Mouse (Mus musculus) bone marrow, adult 2 months (tissue): ENCODE measurements at regions not wholly inside any gene's neighbourhood (a gene's known extent, or its start where the extent isn't known, plus 50 kb on each side); places are given as distances from the start of the nearest gene placed in this dataset.

ENCODE experiments used
- H3K27ac ChIP-seq: fragments of 200-500 bp; 2 replicates; pipeline ENCODE4 v1.5.1; 2012; ENCODE audit warnings: low read depth, mild to moderate bottlenecking, control low read depth, inconsistent platforms, low read length; ENCODE audit not compliant: control insufficient read depth, poor library complexity, insufficient read depth
- H3K4me1 ChIP-seq: fragments of 200-500 bp; 2 replicates; pipeline ENCODE4 v1.6.1; 2011; ENCODE audit warnings: low read length; ENCODE audit not compliant: control insufficient read depth, insufficient read depth
- H3K4me3 ChIP-seq: fragments of 200-500 bp; replicated peaks from 2 replicates; pipeline ENCODE3; 2011; ENCODE audit warnings: mild to moderate bottlenecking, low read depth, low read length, control low read depth; ENCODE audit not compliant: control insufficient read depth
- CTCF ChIP-seq: fragments of 200-500 bp; IDR thresholded peaks from 2 replicates; pipeline ENCODE4 v1.5.1; 2011; ENCODE audit warnings: low read length, control low read depth; ENCODE audit not compliant: control insufficient read depth, insufficient read depth
- POLR2A ChIP-seq: fragments of 200-500 bp; IDR thresholded peaks from 2 replicates; pipeline ENCODE4 v1.6.1; 2011; ENCODE audit warnings: low read depth, mild to moderate bottlenecking, control low read depth, low read length, borderline replicate concordance; ENCODE audit not compliant: control insufficient read depth
- WGBS: fragments of 180-500 bp; shearing (Covaris S2); methylation state at CpG from one replicate; pipeline ENCODE4 v1.1.7; 2018; 5-methylcytosine and 5-hydroxymethylcytosine counted together

DNA sequence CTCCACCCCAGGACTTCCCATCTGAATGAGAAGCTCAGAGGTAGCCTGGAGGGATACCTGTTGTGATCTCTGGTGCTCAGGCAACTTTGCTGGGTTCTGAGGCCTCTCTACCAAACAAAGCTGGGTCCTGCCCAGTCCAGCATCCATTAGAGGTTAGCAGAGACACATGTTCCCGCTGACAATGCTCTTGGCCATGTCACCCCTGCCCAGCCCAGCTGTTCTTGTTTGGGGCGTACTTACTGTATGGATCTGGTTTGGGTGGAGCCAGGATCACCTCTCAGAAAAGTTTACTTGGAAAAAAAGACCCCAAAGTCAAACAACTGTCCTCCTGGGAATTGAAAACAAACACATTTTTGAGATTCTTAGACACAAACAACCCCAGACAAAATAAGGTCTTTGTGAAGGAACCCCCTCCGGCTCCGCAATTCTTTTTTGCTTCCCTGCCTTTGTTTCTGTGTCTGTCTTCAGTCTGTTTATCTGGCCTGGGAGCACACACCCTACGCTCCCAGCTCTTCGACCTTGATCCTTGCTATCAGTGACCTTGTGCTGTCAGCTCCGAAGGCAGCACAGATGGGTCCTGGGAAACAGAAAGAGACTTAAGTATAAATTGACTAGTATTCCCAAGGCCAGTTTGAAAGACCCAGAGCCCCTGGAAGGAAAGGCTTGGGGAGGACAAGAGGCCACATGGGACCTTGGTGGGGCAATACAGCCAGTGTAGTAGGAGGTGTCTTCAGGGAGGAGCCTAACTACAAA lies 68.1 kb upstream of the Serp2 start:
- 85% methylated on average over 7 of the region's 7 CpGs for WGBS
- no peak overlapping the region for H3K4me3 ChIP-seq
- H3K27ac ChIP-seq, result no peak overlapping the region
- TF ChIP-seq CTCF (no peak), POLR2A (no peak)
- no peaks in the 10 kb centered on the region for H3K4me1 ChIP-seq

DNA sequence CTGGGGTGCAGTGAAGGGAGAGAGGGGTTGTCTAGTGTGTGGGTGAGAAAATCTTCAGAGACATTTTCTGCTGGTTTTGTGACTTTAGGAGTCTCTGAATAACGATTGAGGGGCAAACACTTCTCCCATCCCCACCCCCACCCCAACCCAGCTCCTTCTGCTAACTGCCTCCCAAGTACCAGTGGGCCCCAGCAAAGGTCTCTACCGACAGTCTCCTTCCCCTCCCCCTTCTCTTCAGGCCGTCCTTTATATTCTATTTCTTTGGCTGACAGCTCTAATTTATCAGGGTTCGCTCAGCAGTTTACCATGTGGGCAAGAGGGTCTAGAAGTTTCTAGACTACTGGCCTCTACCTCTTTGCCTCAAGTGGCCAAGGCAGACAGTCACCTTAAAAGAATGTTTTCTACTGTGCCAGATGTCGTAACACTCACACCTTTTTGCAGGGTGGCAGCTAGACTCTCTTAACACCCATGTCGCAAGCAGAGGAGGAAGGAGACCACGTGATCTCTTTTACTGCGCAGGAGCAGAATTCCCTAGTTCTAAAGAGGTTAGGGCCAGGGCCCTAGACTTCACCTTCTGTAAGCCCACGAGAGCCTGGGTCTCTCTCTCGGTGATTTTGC lies 66.8 kb upstream of the Serp2 start:
- H3K27ac ChIP-seq, result no peak overlapping the region
- TF ChIP-seq CTCF (no peak), POLR2A (no peak)
- no peaks in the 10 kb centered on the region for H3K4me1 ChIP-seq
- H3K4me3 ChIP-seq, result no peak overlapping the region
- WGBS, result 10% methylated on average over 10 of the region's 10 CpGs

GRCm38 (mm10) chr14:76622634-76623291 lies 66.1 kb upstream of the Serp2 start:
- WGBS, result 37% methylated on average over 11 of the region's 11 CpGs
- no peak overlapping the region for H3K4me3 ChIP-seq
- H3K27ac ChIP-seq, result no peak overlapping the region
- H3K4me1 ChIP-seq, result no peaks in the 10 kb centered on the region
- no peak for TF ChIP-seq CTCF

DNA sequence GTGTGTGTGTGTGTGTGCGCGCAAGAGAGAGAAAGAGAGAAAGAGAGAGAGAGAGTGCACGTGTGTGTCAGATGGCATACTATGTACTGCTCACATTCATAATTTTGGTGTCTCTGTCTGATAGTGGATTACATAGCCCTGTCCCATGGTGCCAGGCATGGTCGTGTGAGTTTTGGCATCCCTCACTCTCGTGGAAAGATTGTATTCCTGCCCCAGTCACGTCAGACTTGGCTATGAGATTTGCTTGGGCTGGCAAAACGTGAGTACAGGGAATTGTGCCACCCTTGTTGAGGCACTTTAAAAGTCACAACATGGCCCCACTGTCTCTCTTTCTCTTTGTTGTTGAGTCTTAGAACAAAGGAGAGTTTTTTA lies 62.3 kb upstream of the Serp2 start:
- 0 out of 2 replicates have a peak, but pooled peaks cover 2% of the 10 kb centered on the region for H3K4me1 ChIP-seq
- no peak overlapping the region for H3K4me3 ChIP-seq
- H3K27ac ChIP-seq, result no peak overlapping the region
- 34% methylated on average over 7 of the region's 7 CpGs for WGBS
- TF ChIP-seq POLR2A, result no peak
- TF ChIP-seq CTCF, result no peak

GRCm38 (mm10) chr14:76618331-76619037 lies 61.8 kb upstream of the Serp2 start:
- H3K4me1 ChIP-seq, result peaks cover 2% of the 10 kb centered on the region; the same call in 1 of the 2 replicates
- no peak for TF ChIP-seq POLR2A
- no peak for TF ChIP-seq CTCF
- no peak overlapping the region for H3K4me3 ChIP-seq
- 47% methylated on average over 14 of the region's 14 CpGs for WGBS
- H3K27ac ChIP-seq, result no peak overlapping the region

DNA sequence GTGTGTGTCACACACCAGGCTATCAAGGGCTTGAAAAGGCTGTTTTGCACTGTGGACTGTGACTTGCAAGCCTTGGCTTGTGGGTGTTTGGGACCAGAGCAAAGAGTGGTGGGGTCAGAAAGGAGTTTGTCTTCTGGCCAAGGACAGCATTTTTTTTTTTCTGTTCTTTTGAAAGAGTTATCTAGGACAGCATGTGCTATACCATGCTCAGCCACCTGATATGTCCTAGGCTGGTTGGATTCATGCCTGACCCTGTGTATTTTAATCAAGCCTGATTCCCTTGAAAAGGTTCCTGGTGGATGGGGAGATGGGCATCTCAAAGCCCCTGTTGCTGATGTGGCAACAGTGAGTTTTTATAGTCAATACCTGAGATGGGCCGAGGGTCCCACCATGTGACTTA lies 61.2 kb upstream of the Serp2 start:
- Histone ChIP-seq H3K4me1 (peaks cover 2% of the 10 kb centered on the region; the same call in 1 of the 2 replicates), H3K4me3 (no peak overlapping the region), H3K27ac (no peak overlapping the region)
- TF ChIP-seq CTCF, result no peak
- TF ChIP-seq POLR2A, result no peak
- WGBS, result 75% methylated on average over 1 of the region's 1 CpGs

DNA sequence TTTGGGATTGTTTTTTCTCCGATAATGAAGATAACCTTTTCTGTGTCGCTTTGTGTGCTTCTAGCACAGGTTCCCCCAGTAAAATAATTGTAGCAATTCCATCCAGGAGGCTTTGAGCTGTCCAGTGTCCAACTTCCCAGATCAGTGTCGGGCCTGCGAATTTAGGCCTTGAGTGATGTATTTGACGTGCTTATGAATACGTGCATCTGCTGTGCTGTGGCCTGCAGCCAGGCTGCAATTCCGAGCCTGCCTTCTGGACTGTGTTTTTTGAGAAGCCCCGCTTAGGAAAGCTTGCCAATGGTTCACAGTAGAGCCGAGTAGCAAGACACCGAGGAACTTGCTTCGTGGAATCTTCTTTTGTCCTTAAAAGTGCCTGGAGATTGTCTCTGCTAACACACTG lies 60.8 kb upstream of the Serp2 start:
- Histone ChIP-seq H3K4me1 (peaks cover 2% of the 10 kb centered on the region; the same call in 1 of the 2 replicates), H3K27ac (no peak overlapping the region), H3K4me3 (no peak overlapping the region)
- TF ChIP-seq CTCF (no peak), POLR2A (no peak)
- WGBS, result 90% methylated on average over 11 of the region's 11 CpGs

GRCm38 (mm10) chr14:76616367-76616683 lies 59.6 kb upstream of the Serp2 start:
- no peak for TF ChIP-seq CTCF
- no peak for TF ChIP-seq POLR2A

More at GRCm38 (mm10) chr14:76616367-76616683, 59.6 kb upstream of the Serp2 start:
- Histone ChIP-seq H3K4me3 (no peak overlapping the region), H3K27ac (no peak overlapping the region), H3K4me1 (peaks cover 2% of the 10 kb centered on the region; the same call in 1 of the 2 replicates)
- 55% methylated on average over 3 of the region's 3 CpGs for WGBS
